Mouse (Mus musculus) gastrocnemius, adult 8-10 months (tissue): ENCODE results near the gene Galp. TPM values are rescaled to one million over a fixed set of nuclear protein-coding genes. Genes with fewer than 3 reads are reported as not detected.
A peak's percentile ranks its signal among the peaks of the same experiment; 100 is the strongest.

Source experiments
- DNase-seq, 2 experiments: peaks; one replicate each; pipeline ENCODE4 v3.0.0; 2022; ENCODE audit warnings: low spot score in 2 of 2
- total RNA-seq, 4 experiments: library from RNA; stranded (reverse); gene quantifications; 2 replicates each; pipeline ENCODE4 v1.2.4; 2022

Gene Galp
- not detected for total RNA-seq

DNA sequence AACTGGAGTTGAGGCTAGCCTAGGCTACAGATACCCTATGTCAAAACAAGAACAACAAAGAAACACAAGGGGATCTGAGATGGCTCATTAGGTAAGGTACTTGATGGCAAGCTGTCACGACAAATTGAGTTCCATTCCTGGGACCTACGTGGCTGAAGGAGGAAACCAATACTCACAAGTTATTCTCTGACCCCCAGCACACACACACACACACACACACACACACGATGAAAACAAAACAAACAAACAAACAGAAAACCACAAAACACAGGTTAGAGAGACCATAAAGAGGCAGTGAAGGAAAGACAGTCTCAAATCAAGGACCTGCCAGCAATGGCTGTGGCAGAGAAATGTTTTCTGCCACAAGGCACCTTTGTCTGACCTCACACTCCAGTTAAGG, at the start of gene Galp:
Gene Galp (plus strand): TSS at position 301 of the 400 bp plus-strand sequence.
- no peak for DNase-seq

- DNase-seq, result no peak
Measured at GRCm38 (mm10) chr7:6147688-6148087, 49.2 kb upstream of the Galp start.

- no peak for DNase-seq
Measured at GRCm38 (mm10) chr7:6151266-6151665, 45.6 kb upstream of the Galp start.

- DNase-seq, result peak; percentile 44 to 46
Measured at GRCm38 (mm10) chr7:6152036-6152435, 44.9 kb upstream of the Galp start.

DNA sequence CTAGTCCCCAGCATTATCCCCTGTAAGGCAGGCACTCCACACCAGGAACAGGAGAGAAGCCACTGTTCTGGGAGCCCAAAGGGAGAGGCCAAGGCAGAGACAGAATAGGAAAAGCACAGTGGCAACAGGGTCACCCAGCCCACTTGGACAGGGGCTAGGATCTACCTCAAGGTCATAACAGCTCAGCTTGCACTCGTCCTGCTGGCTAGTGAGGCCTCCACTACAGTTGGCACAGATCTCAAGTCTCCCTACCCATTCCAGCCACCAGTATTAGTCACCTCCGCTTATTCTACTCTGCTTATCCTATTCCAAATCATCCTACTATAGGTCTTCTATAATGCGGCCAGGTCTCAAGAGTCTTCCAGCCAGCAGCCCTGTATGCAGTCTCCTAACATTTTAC, 43.8 kb upstream of the Galp start:
- no peak for DNase-seq

- no peak for DNase-seq
Measured at GRCm38 (mm10) chr7:6154164-6154563, 42.7 kb upstream of the Galp start.

DNA sequence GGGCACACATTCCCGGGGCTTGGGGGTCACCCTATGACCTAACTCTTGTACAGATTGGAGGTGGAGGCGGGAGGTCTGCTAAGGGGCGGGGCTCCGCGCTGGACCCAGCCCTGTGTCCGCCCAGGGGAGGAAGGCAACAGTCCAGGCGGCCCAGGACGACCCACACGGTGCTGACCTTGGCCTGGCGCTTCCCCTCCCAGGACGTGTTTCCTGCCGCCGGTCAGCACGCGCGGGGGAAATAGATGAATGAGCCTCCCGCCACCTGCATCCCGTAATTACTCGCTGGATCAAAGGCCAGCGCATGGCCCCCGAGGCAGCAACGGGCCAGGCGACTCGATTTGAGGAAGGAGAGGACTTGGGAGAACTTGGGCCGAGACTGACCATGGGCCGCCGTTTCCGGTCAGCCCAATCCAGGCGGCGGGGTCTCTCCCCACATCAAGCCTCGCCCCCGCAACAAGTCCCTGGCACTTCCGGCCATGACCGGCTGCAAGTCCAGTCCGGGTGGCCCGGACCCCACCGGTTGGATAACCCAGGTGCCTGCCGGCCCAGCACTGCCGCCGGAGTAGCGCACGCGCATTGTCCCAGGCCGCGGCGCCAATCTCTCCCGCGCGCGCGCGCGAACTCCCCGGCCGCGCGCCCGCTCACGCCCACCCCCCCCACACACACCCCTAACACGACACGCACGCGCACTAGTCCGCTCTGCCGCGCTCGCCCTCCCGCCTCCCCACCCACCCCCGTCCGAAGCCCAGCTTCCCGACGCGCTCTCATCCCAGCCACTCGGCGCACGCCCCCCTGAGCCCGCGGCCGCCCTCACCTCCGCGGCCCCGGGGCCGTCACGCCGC, 41.6 kb upstream of the Galp start:
- DNase-seq, result peak; percentile 61 to 77

DNA sequence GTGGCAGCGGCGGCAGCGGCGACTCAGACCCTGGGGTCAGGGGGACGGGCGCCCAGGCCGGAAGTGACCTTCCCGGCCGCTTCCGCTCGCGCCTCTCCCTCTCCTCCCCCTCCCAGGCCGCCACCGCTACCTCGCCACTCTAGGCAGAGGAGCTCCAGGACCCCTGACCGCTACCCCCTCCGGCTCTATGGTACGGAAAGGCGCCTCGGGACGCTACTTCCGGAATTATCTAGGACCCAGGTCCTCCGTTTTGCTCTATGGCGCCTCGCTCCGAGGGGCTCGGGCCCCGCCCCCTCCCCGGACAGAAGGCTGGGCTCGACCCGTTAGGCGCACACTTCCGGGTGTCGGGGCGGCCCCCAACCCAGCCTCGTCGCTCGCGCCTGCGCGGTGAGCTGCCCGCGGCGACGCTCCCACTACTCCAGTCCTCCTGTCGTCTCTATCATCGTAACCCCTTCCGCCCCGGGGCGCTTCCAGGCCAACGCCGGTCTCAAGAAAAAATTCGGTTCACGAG, 40.9 kb upstream of the Galp start, which contains the start of gene Zfp787:
Gene Zfp787 (minus strand): TSS at position 97 of the 511 bp plus-strand sequence.
- DNase-seq, result peak; percentile 95 to 96

GRCm38 (mm10) chr7:6156901-6157472, 39.9 kb upstream of the Galp start:
- no peak for DNase-seq

DNA sequence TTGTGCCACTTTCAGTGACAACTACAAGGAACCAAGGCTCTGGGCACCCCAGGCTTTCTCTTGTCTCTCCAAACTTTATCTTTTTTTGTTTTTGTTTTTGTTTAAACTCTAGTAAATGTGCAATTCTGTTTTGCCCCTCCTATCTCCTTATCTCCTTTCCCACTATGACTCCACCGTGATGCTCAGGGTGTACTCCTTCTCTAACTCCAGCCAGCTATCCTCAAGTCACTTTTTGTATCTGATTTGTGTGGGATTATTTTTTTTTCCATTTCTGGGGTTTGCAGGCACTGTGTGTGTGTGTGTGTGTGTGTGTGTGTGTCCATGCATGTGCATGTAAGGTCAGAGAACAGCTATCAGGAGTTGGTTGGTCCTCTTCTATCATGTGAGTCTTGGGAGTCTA, 39.4 kb upstream of the Galp start:
- DNase-seq, result no peak

GRCm38 (mm10) chr7:6159604-6160003, 37.3 kb upstream of the Galp start:
- DNase-seq, result no peak

DNA sequence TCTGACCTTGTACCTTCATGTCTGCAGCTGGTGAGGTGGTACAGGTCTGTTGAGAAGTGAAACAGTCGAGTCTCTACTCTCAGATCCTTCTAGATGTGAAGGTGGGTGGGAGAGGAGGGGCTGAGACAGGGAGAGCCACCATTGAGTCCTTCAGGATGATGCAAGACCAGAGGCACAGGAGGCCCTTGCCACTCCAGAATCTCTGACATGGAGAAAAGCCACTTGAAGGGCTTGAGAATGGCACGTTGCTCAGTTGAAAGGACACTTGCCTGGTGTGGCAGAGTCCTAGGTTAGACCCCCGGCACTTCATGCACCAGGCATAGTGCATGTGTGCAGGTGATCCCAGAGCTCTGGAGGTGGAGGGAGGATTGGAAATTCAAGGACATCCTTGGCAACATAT, 35.3 kb upstream of the Galp start:
- DNase-seq, result no peak

DNA sequence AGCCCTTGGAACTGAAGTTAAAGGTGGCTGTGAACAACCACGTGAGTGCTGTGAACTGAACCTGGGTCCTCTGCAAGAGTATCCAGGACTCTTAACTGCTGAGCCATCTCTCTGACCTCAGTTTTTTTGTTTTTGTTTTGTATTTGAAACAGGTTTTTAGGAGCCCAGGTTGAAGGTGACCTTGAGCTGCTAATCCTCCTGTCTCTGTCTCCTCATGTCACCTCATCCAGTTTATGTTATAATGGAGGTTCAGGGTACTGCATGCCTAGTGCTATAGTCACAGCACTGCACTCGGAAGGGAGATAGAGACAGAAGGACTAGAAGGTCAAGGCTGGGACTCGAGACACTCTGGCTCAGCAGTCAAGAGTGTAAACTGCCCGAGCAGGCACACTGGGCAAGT, 34.7 kb upstream of the Galp start:
- no peak for DNase-seq

GRCm38 (mm10) chr7:6164671-6165070, 32.2 kb upstream of the Galp start:
- DNase-seq, result no peak

DNA sequence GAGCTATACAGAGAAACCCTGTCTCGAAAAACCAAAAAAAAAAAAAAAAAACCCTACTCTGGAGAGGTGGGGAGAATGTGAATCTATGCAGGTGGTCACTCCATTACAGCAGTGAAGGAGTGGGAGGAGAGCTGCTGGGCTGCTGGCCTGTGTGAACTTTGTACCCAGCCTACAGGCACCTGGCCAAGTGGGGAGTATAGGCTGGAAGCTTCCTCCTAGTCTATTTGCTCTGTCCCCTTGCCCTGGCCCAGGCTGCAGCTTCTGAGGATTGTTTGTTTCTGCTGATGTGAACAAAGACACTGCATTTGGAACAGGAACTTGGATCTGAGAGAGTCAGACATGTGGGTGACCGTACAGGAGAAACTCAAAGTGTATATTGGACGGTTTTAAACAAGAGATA, 27.5 kb upstream of the Galp start:
- no peak for DNase-seq

GRCm38 (mm10) chr7:6170391-6170790, 26.5 kb upstream of the Galp start:
- DNase-seq, result no peak

DNA sequence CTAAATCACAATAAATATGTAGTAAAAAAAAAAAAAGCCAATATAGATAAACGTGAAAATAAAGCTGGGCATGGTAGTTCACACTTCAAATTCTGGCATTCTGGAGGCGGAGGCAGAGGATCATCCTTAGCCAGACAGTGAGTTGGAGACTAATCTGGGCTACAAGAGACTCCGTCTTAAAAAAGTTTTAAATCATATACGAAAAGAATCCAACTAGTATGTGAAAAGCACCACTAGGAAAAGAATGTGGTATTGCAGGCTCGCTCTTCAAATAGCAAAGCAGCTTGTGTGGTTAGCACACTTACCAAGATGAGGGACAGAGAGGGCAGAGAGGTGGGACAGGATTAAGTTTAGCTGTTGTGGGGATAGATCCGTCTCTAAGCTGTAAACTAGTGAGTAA, 26.0 kb upstream of the Galp start:
- no peak for DNase-seq

DNA sequence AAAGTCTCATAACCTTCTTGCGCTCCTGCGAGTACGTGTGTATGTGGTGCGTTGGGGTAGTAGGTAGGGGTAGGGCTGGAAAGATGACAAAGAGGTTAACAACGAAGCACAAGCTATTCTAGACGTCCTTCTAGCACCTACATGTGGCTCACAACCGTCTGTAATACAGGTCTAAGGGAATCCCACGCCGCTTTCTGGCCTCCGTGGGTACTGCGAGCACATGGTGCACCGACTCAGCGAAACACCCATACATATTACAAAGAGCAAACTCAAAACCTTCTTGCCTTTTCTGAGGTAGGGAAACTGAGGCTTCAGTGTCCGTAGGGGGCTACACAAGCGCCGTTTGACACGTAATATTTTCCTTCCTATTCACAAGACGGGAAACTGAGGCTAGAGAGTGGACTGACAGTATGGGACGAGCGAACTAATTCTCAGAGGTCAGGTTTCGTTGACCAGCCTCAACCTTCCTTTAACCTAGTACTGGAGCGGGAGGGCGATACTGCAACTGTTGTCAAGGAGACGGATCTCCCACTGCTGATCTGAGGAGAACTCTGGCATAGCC, 25.4 kb upstream of the Galp start:
- DNase-seq, result peak; percentile 38 to 48

DNA sequence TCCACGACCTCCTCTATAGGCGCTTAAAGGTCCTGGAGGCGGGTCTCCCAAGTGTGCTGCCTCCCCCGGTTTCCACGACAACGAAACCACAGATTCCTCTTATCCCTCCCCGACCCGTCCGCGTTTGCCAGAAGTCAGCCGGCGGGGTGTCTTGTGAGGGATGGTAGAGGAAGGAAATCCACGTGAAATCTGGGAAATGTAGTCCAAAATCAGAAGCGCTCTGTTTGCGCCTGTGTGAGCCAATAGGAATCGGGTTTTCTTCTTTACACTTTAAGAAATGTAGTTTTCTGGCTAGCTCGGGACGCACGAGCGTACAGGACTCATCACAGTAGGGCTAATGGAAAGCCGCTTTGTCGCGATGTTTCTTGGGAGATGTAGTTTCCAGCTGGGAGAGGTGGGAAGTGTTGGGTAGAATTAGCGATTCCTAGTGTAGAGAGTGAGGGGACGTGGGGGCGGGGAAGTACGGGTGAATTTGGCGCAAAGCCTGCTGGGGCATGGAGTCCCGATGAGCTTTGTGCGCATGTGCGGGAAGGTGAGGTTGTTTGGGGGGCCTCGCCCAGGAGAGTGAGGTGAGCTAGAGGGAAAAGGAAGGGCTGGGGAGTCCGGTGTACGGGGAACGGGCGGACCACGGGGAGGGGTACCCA, 24.8 kb upstream of the Galp start, which contains the start of gene Zfp444:
Gene Zfp444 (plus strand): TSS at position 221 of the 644 bp plus-strand sequence.
- peak; percentile 90 to 92 for DNase-seq

GRCm38 (mm10) chr7:6172674-6173244, 24.1 kb upstream of the Galp start:
- DNase-seq, result no peak

DNA sequence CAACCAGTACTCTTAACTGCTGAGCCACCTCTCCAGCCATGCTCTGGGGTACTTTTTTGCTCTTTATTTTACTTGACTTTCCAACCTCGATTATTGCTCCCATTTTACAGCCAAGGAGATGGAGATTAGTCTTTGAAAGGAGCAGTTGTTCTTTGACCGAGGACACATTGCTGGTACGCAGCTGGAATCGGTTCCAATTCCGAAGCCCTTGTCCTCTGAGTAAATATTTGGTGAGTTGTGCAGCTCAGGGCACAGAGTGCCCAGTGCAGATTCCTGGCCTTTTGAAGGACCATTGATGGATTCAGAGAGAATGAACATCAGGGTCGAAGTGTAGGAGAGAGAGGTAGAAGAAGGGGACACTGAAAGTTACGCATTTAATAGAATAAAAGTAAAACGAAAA, 23.0 kb upstream of the Galp start:
- DNase-seq, result no peak
